Mouse (Mus musculus) layer of hippocampus, adult 9-10 months (tissue): ENCODE data around the gene Sugp2.

ENCODE experiments used
- DNase-seq: peaks from one replicate; pipeline ENCODE4 v3.0.0; 2022; ENCODE audit warnings: low spot score

Sugp2 gene

GRCm38 (mm10) chr8:70283136-70284077 is 49.4 kb downstream of the Sugp2 start:
- no peak for DNase-seq

GRCm38 (mm10) chr8:70284421-70284820 is 50.4 kb downstream of the Sugp2 start:
- no peak for DNase-seq

- DNase-seq, result no peak
These were observed 51.3 kb downstream of the Sugp2 start for GRCm38 (mm10) chr8:70285304-70285703.

- DNase-seq, result no peak
These were observed 52.7 kb downstream of the Sugp2 start for GRCm38 (mm10) chr8:70286737-70287136.

GRCm38 (mm10) chr8:70293988-70294405 is 60.0 kb downstream of the Sugp2 start:
- DNase-seq, result no peak

GRCm38 (mm10) chr8:70300881-70301280 is 66.9 kb downstream of the Sugp2 start:
- DNase-seq, result no peak

GRCm38 (mm10) chr8:70302358-70302890 is 68.4 kb downstream of the Sugp2 start, which contains the start of the genes Ddx49 and Cope:
Ddx49 (minus strand) TSS chr8:70302489.
Cope (plus strand) TSS chr8:70302518.
- DNase-seq, result peak; percentile 91

GRCm38 (mm10) chr8:70302901-70303300 is 68.9 kb downstream of the Sugp2 start:
- no peak for DNase-seq

- DNase-seq, result no peak
These were observed 75.3 kb downstream of the Sugp2 start for GRCm38 (mm10) chr8:70309311-70309710.

- no peak for DNase-seq
These were observed 79.4 kb downstream of the Sugp2 start for GRCm38 (mm10) chr8:70313399-70313798.

- DNase-seq, result no peak
These were observed 81.8 kb downstream of the Sugp2 start, which contains the start of gene Cers1 for GRCm38 (mm10) chr8:70315624-70316510. Cers1 (plus strand) TSS chr8:70315775.

- no peak for DNase-seq
These were observed 82.8 kb downstream of the Sugp2 start for GRCm38 (mm10) chr8:70316511-70317504.

GRCm38 (mm10) chr8:70317872-70318271 is 83.8 kb downstream of the Sugp2 start:
- DNase-seq, result no peak

GRCm38 (mm10) chr8:70323716-70324115 is 89.7 kb downstream of the Sugp2 start:
- DNase-seq, result no peak

GRCm38 (mm10) chr8:70327512-70327911 is 93.5 kb downstream of the Sugp2 start:
- DNase-seq, result no peak

GRCm38 (mm10) chr8:70329124-70329834 is 95.3 kb downstream of the Sugp2 start, which contains the start of gene Gdf1:
Gdf1 (plus strand) TSS chr8:70329817.
- DNase-seq, result no peak
